Mouse (Mus musculus) heart, adult 2 months (tissue): ENCODE results near the gene Slc39a2. TPM values are rescaled to one million over a fixed set of nuclear protein-coding genes. Genes with fewer than 3 reads are reported as not detected.

Source experiments
- DNase-seq, 2 experiments: peaks; one replicate each; pipeline ENCODE4 v3.0.0; 2021
- H3K27ac ChIP-seq: fragments of 200-600 bp; 2 replicates; pipeline ENCODE4 v1.8.1; 2022
- H3K27me3 ChIP-seq: fragments of 200-500 bp; 2 replicates; pipeline ENCODE4 v1.6.1; 2012; ENCODE audit warnings: mild to moderate bottlenecking, low read length, inconsistent platforms, mixed read lengths; ENCODE audit not compliant: control insufficient read depth, insufficient read depth
- H3K36me3 ChIP-seq: fragments of 200-500 bp; 2 replicates; pipeline ENCODE4 v1.6.1; 2012; ENCODE audit warnings: low read length, inconsistent platforms; ENCODE audit not compliant: control insufficient read depth, insufficient read depth
- H3K4me1 ChIP-seq: fragments of 200-500 bp; 2 replicates; pipeline ENCODE4 v1.6.1; 2011; ENCODE audit warnings: low read length; ENCODE audit not compliant: control insufficient read depth, insufficient read depth
- H3K4me3 ChIP-seq: fragments of 200-600 bp; 2 replicates; pipeline ENCODE4 v1.8.1; 2022
- H3K79me2 ChIP-seq: fragments of 200-500 bp; replicated peaks from 2 replicates; pipeline ENCODE4 v1.6.1; 2012; ENCODE audit warnings: mild to moderate bottlenecking, inconsistent platforms, low read length, moderate library complexity, mixed read lengths; ENCODE audit not compliant: control insufficient read depth, insufficient read depth
- H3K9ac ChIP-seq: fragments of 200-500 bp; 2 replicates; pipeline ENCODE4 v1.6.1; 2012; ENCODE audit warnings: low read depth, mild to moderate bottlenecking, control low read depth, inconsistent platforms, low read length, mixed read lengths
- CTCF ChIP-seq: fragments of 200-600 bp; IDR thresholded peaks from 2 replicates; pipeline ENCODE4 v1.8.1; 2022; ENCODE audit warnings: antibody characterized with exemption, mild to moderate bottlenecking, moderate library complexity
- EP300 ChIP-seq: fragments of 200-500 bp; IDR thresholded peaks from 2 replicates; pipeline ENCODE4 v1.6.1; 2011; ENCODE audit warnings: low read depth, low read length, control low read depth; ENCODE audit not compliant: insufficient read depth
- POLR2A ChIP-seq: fragments of 200-500 bp; IDR thresholded peaks from 2 replicates; pipeline ENCODE4 v1.6.1; 2011; ENCODE audit warnings: mild to moderate bottlenecking, low read depth, low read length, control low read depth; ENCODE audit not compliant: insufficient read depth
- WGBS: fragments of 180-500 bp; shearing (Covaris S2); methylation state at CpG from one replicate; pipeline ENCODE4 v1.1.7; 2018; 5-methylcytosine and 5-hydroxymethylcytosine counted together
- intact Hi-C: fragments of 180-260 bp; cut with DNase I; formaldehyde crosslinking; loops from one replicate; pipeline ENCODE4 v1.15.1; 2025
- polyA plus RNA-seq: library from polyadenylated mRNA; depleted of rRNA; stranded (reverse); fragments of >200 nt; gene quantifications from 2 replicates; pipeline ENCODE4 v1.2.3, GENCODE M21; 2012
- total RNA-seq, 2 experiments: library from RNA; stranded (reverse); gene quantifications; 2 replicates each; pipeline ENCODE4 v1.2.3; 2021

The Slc39a2 gene
- total and polyA plus RNA-seq, 3 experiments = 0.16 to 0.53 (median 0.25) TPM

DNA sequence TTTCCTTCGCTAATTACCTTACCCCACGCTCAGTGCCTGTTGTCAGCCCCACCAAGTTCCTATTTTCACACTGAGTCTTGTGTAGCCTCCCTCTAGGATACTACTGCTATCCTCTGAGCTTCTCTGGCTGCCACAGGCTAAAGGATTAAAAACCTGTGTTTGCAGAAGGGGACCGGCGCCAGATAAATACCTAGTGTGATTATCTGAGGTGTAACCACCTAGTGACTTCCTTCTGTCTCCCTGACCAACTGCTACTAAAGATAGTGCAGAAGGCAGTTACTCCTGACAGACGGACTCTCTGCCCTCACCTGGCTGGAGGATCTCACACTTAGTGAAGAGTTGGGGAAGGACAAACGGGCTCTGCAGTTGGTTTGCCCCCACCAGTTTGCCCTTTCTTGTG, 3.3 kb downstream of the Slc39a2 start:
- WGBS = 82% methylated on average over 6 of the region's 6 CpGs
- no peak for DNase-seq
- Histone ChIP-seq H3K79me2 (no peaks in the 10 kb centered on the region), H3K4me1 (no peaks in the 10 kb centered on the region), H3K27ac (no peak overlapping the region), H3K36me3 (no peaks in the 10 kb centered on the region), H3K9ac (no peak overlapping the region), H3K27me3 (no peaks in the 10 kb centered on the region), H3K4me3 (no peak overlapping the region)
- intact Hi-C loops = no loop called here
- TF ChIP-seq EP300 (no peak), CTCF (no peak), POLR2A (no peak)

DNA sequence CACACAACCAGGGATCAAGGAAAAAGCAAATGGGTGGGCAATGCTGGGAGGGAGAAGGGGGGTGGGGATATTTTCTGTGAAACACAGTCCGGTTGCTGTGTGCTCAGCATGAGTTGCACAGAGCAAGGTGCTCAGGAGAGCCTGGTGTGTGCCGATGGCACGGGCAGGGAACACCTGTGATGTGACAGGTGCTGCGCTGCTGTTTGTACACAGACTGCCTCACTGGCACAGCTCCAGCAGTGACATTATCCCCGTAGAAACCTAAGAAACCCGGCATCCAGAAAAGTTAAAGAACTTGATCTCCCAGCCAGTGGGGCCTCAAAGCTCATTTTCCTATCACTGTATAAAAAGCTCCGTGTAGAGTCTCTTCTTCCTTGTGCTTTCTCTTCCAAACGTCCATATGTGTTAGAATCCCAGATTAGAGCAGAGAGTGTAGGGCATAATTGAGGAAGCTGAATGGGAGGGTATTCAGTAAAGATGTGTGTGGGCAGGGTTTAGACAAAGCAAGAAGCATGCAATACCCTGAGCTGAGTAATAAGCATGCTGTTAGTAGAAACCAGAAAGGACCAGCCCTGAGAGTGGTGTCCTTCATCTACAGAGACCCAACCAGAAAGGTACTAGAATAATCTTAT, 4.0 kb downstream of the Slc39a2 start:
- no peaks in the 10 kb centered on the region for H3K79me2 ChIP-seq
- H3K36me3 ChIP-seq = no peaks in the 10 kb centered on the region
- H3K4me1 ChIP-seq = no peaks in the 10 kb centered on the region
- TF ChIP-seq POLR2A (no peak), CTCF (no peak), EP300 (no peak)
- no peaks in the 10 kb centered on the region for H3K27me3 ChIP-seq
- no peak overlapping the region for H3K27ac ChIP-seq
- no peak overlapping the region for H3K4me3 ChIP-seq
- H3K9ac ChIP-seq = no peak overlapping the region
- intact Hi-C loops = no loop called here
- no peak for DNase-seq
- 71% methylated on average over 8 of the region's 8 CpGs for WGBS

DNA sequence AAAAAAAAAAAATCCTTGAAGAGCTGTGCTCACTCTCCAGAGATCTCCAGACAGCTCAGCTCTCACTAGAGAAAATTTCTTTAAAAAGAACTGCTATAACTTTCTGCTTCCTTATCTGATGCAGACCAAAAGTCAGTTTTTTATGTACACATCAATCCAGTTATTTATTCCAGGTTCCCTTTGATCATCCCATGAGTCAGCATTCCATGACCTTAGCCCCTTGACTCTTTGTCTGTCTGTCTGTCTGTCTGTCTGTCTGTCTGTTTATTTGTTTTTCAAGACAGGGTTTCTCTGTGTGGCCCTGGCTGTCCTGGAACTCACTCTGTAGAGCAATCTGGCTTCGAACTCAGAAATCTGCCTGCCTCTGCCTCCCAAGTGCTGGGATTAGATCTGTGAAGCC, 6.7 kb downstream of the Slc39a2 start:
- intact Hi-C loops = no loop called here
- no peak for DNase-seq
- no peak for TF ChIP-seq POLR2A
- TF ChIP-seq CTCF = no peak
- TF ChIP-seq EP300 = no peak
- Histone ChIP-seq H3K27ac (no peak overlapping the region), H3K79me2 (no peaks in the 10 kb centered on the region), H3K4me1 (no peaks in the 10 kb centered on the region), H3K9ac (no peak overlapping the region), H3K36me3 (no peaks in the 10 kb centered on the region), H3K4me3 (no peak overlapping the region), H3K27me3 (no peaks in the 10 kb centered on the region)
- WGBS = 91% methylated on average over 1 of the region's 1 CpGs

DNA sequence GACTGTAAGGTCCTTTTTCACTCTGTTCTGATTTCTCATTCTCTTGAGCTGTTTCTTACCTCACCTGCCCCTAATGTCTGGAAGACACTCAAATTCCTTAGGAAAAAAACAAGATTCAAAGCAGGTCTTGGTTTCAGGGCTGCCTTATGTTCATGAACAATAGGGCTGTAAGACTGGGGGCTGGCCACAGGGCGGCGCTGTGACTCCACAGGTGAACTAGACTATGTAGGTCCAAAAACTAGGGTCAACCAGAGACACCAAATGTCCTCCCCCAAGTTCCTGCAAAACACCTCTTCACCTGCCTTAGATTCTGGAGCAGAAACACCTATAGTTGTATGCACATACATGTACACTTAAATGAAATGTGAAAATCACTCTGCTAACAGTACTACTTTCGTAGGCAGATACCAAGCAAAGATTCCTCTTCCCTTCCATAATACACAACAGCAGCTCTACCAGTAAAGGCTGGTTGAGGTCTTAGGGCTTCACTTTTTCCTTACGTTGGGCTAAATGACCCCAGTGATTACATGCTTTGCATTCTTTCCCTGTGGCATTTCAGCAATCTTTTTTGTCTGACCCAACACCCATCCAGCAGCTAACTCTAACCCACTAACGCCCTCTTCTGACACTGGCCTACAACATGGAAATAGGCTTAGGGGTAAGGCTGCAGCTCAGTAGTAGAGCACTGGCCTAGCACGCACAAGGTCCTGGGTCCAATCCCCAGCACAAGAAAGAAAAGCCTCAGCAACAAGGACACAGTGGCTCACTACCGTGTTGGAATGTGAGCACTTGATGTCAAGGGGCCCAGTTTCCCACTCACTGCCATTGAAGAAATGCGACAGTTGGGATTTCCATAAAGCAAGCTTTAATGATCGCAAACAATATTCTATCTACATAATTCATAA, 10.4 kb downstream of the Slc39a2 start:
- intact Hi-C loops = loop anchor here (1.0 to 10.0 kb wide), 5 partner anchors 27 to 292 kb away; partner anchors contain the start of gene Supt16
- H3K27me3 ChIP-seq = no peaks in the 10 kb centered on the region
- H3K4me3 ChIP-seq = no peak overlapping the region
- peaks cover 2% of the 10 kb centered on the region; the same call in 1 of the 2 replicates for H3K36me3 ChIP-seq
- H3K9ac ChIP-seq = no peak overlapping the region
- 49% methylated on average over 9 of the region's 9 CpGs for WGBS
- TF ChIP-seq EP300 (peak; percentile 91), POLR2A (no peak), CTCF (no peak; the same call in 1 of the 2 replicates)
- DNase-seq = peak; percentile 74 to 88
- H3K79me2 ChIP-seq = no peaks in the 10 kb centered on the region
- no peak overlapping the region for H3K27ac ChIP-seq
- H3K4me1 ChIP-seq = 0 out of 2 replicates have a peak, but pooled peaks cover 2% of the 10 kb centered on the region

DNA sequence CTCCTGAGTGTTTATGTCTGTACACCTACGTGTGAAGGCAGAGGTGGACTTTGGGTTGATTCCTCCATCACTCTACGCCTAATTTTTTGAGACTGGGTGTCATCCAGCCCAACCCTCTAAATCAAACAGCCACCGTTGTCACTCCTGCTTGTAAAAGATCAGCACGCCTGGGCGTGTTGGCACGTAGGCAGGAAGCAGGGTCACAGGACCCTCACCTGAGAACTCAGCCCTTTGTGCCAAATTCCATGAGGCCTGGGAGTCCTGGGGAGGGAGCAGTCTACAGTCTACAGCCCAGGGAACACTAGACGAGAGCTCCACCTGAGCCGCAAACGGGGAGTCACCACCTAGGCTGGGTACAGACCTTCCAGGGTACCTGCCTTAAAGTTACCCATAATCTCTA, 11.1 kb downstream of the Slc39a2 start:
- Histone ChIP-seq H3K36me3 (peaks cover 2% of the 10 kb centered on the region; the same call in 1 of the 2 replicates), H3K9ac (no peak overlapping the region), H3K4me3 (no peak overlapping the region), H3K27me3 (no peaks in the 10 kb centered on the region), H3K27ac (no peak overlapping the region), H3K4me1 (0 out of 2 replicates have a peak, but pooled peaks cover 2% of the 10 kb centered on the region), H3K79me2 (no peaks in the 10 kb centered on the region)
- TF ChIP-seq POLR2A (0 out of 2 replicates have a peak, but pooled peaks have one; percentile 37), EP300 (no peak), CTCF (no peak)
- WGBS = 80% methylated on average over 9 of the region's 9 CpGs
- intact Hi-C loops = loop anchor here (1.0 to 10.0 kb wide), 4 partner anchors 27 to 291 kb away; partner anchors contain the start of gene Supt16
- no peak for DNase-seq
